Mouse (Mus musculus) midbrain, embryonic 15.5 days (tissue): Measurements from ENCODE around the gene Eed. TPM values are rescaled to one million over a fixed set of nuclear protein-coding genes. Genes with fewer than 3 reads are reported as not detected.

ENCODE experiments used
- ATAC-seq: fragments of 200-750 bp; cut with Nextera tagmentation; replicated peaks from 2 replicates; pipeline ENCODE4 v1.8.0; 2017; ENCODE audit warnings: moderate TSS enrichment
- H3K27ac ChIP-seq: fragments of 300-500 bp; sonication (generic); 2 replicates; pipeline ENCODE4 v1.5.1; 2015; ENCODE audit warnings: mild to moderate bottlenecking, inconsistent platforms
- H3K27me3 ChIP-seq: fragments of 300-500 bp; sonication (generic); replicated peaks from 2 replicates; pipeline ENCODE4 v1.6.1; 2015; ENCODE audit warnings: inconsistent platforms
- H3K36me3 ChIP-seq: fragments of 300-500 bp; sonication (generic); replicated peaks from 2 replicates; pipeline ENCODE4 v1.6.1; 2015; ENCODE audit warnings: inconsistent platforms
- H3K4me1 ChIP-seq: fragments of 300-500 bp; sonication (generic); 2 replicates; pipeline ENCODE4 v1.6.1; 2015; ENCODE audit warnings: inconsistent platforms
- H3K4me2 ChIP-seq: fragments of 300-500 bp; sonication (generic); 2 replicates; pipeline ENCODE4 v1.6.1; 2015; ENCODE audit warnings: inconsistent platforms, mild to moderate bottlenecking, moderate library complexity
- H3K4me3 ChIP-seq: fragments of 300-500 bp; sonication (generic); 2 replicates; pipeline ENCODE4 v1.5.1; 2015; ENCODE audit warnings: mild to moderate bottlenecking, inconsistent platforms
- H3K9ac ChIP-seq: fragments of 300-500 bp; sonication (generic); 2 replicates; pipeline ENCODE4 v1.6.1; 2015; ENCODE audit warnings: mild to moderate bottlenecking, inconsistent platforms
- H3K9me3 ChIP-seq: fragments of 300-500 bp; sonication (generic); 2 replicates; pipeline ENCODE4 v1.6.1; 2016; ENCODE audit warnings: inconsistent platforms
- WGBS: fragments of 180-500 bp; shearing (Covaris S2); methylation state at CpG from one replicate; pipeline ENCODE4 v1.1.7; 2015; ENCODE audit warnings: mixed read lengths; 5-methylcytosine and 5-hydroxymethylcytosine counted together
- polyA plus RNA-seq: library from polyadenylated mRNA; unstranded; fragments of >200 nt; fragmentation: Nextera tagmentation; extraction: Ambion mirVana; gene quantifications from 2 replicates; pipeline ENCODE4 v1.2.1, GENCODE M21; 2015

Gene Eed
- polyA plus RNA-seq, 1 experiment from 2014 or later, result 33.0 TPM

DNA sequence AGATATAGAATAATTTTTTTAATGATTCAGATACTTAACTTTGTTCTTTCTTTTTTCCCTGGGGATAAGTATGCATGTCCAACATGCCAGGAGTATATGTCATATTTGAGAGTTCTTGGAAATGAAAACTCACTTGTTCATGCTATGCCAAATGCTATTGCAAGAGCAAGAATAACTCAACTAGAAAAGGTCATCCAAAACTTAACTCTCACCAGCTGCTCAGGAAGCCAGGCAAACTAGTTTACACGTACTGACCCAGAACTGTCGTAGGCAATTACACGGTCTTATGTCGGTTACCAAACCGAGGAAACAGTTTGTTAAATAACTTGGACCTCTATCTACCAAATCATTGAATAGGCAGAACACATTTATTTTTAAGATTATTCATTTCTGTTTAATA, 64.1 kb downstream of the Eed start:
- H3K4me2 ChIP-seq, result no peak overlapping the region
- H3K27me3 ChIP-seq, result no peaks in the 10 kb centered on the region
- H3K4me1 ChIP-seq, result no peaks in the 10 kb centered on the region
- H3K9me3 ChIP-seq, result no peaks in the 10 kb centered on the region
- H3K36me3 ChIP-seq, result 0 out of 2 replicates have a peak, but pooled peaks cover 5% of the 10 kb centered on the region
- ATAC-seq, result no peak
- no peak overlapping the region for H3K4me3 ChIP-seq
- no peak overlapping the region for H3K27ac ChIP-seq
- WGBS, result 75% methylated on average over 5 of the region's 5 CpGs
- H3K9ac ChIP-seq, result no peak overlapping the region

DNA sequence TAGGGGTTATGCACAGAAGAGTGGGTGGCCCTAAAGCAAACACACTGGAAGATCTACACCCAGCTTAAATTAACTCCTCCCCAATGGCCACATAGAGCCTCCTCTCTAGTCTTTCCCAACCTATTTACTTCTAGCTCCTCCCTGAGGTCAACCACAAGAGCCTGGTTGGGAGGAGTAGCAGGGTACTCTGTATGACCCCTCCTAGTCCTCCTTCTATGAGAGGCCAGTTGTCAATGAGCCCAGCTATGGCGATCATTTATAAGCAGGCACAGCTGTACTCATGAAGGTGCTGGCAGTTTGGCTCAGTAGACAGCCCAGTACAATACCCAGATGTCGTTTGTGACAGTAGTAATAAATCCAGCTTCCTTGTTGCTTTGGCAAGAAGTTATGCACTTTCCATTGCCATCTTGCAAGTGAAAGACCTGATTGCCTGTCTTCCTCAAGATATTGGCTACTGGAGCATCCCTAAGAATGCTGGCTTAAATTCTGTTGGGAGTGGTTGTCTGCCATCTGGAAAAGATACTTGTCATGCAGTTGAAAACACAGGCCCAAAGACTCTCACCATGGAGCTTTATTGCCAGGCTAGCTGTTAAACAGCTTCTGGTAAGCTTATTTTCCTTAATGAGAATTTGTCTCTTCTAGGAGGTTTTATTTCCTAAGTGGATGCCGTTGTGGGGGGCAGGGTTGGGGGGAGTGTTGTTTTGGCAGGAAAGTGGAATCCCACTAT, 67.2 kb downstream of the Eed start:
- H3K27me3 ChIP-seq, result no peaks in the 10 kb centered on the region
- H3K4me1 ChIP-seq, result no peaks in the 10 kb centered on the region
- H3K9me3 ChIP-seq, result no peaks in the 10 kb centered on the region
- WGBS, result 96% methylated on average over 3 of the region's 3 CpGs
- no peak overlapping the region for H3K4me3 ChIP-seq
- 0 out of 2 replicates have a peak, but pooled peaks cover 5% of the 10 kb centered on the region for H3K36me3 ChIP-seq
- ATAC-seq, result 0 out of 2 replicates have a peak, but pooled peaks have one; percentile 17
- H3K4me2 ChIP-seq, result no peak overlapping the region
- no peak overlapping the region for H3K27ac ChIP-seq
- no peak overlapping the region for H3K9ac ChIP-seq

GRCm38 (mm10) chr7:89912356-89912755, 68.4 kb downstream of the Eed start:
- no peak overlapping the region for H3K4me2 ChIP-seq
- no peaks in the 10 kb centered on the region for H3K9me3 ChIP-seq
- H3K36me3 ChIP-seq, result 0 out of 2 replicates have a peak, but pooled peaks cover 2% of the 10 kb centered on the region
- 95% methylated on average over 3 of the region's 3 CpGs for WGBS
- no peaks in the 10 kb centered on the region for H3K4me1 ChIP-seq
- ATAC-seq, result no peak
- no peak overlapping the region for H3K27ac ChIP-seq
- H3K9ac ChIP-seq, result no peak overlapping the region
- H3K4me3 ChIP-seq, result no peak overlapping the region
- no peaks in the 10 kb centered on the region for H3K27me3 ChIP-seq

GRCm38 (mm10) chr7:89909711-89910110, 71.1 kb downstream of the Eed start:
- H3K4me3 ChIP-seq, result no peak overlapping the region
- 89% methylated on average over 4 of the region's 4 CpGs for WGBS
- no peak for ATAC-seq
- no peaks in the 10 kb centered on the region for H3K4me1 ChIP-seq
- H3K4me2 ChIP-seq, result no peak overlapping the region
- H3K27ac ChIP-seq, result no peak overlapping the region
- no peaks in the 10 kb centered on the region for H3K27me3 ChIP-seq
- H3K36me3 ChIP-seq, result no peaks in the 10 kb centered on the region
- no peaks in the 10 kb centered on the region for H3K9me3 ChIP-seq
- H3K9ac ChIP-seq, result no peak overlapping the region

DNA sequence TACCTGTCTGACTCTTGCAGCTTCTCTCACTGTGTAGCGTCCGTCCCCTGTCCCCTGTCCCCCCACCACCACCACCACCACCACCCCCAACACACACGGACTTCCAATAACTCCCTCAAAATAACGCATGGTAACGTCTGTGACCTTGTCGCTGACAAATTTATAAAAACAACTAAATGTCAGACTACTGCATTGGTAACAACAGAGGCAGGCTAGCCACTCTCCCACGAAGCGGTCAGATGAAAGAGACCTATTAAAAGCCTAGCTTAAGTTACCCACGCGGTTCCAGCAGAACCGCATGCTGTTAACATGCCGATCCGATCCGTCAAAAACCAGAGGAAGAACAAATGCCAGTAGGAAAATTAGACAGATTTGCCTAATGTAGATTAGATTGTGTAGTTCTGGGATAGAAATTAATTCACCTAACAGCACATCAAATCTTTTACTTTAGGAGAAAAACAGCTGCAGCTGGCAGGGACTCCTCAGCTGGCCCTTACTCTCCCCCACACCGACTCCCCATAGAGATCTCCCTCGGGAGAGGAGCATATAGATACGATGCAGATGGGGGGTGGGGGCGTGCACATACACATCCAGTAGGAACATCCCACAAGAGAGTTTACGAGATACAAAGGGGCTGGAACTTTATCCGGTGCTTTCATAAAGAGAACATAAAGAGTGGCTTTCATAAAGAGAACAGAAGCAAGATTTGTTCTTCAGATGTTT, 71.7 kb downstream of the Eed start:
- no peak overlapping the region for H3K9ac ChIP-seq
- no peak overlapping the region for H3K4me3 ChIP-seq
- ATAC-seq, result no peak
- H3K4me1 ChIP-seq, result no peaks in the 10 kb centered on the region
- H3K27me3 ChIP-seq, result no peaks in the 10 kb centered on the region
- WGBS, result 82% methylated on average over 20 of the region's 20 CpGs
- no peak overlapping the region for H3K27ac ChIP-seq
- H3K36me3 ChIP-seq, result no peaks in the 10 kb centered on the region
- H3K9me3 ChIP-seq, result no peaks in the 10 kb centered on the region
- no peak overlapping the region for H3K4me2 ChIP-seq

GRCm38 (mm10) chr7:89908421-89908820, 72.4 kb downstream of the Eed start:
- Histone ChIP-seq H3K36me3 (no peaks in the 10 kb centered on the region), H3K9me3 (no peaks in the 10 kb centered on the region), H3K27me3 (no peaks in the 10 kb centered on the region), H3K9ac (no peak overlapping the region), H3K4me1 (peaks cover 6% of the 10 kb centered on the region), H3K4me2 (no peak overlapping the region), H3K4me3 (no peak overlapping the region), H3K27ac (no peak overlapping the region)
- ATAC-seq, result no peak
- WGBS, result 68% methylated on average over 7 of the region's 7 CpGs

DNA sequence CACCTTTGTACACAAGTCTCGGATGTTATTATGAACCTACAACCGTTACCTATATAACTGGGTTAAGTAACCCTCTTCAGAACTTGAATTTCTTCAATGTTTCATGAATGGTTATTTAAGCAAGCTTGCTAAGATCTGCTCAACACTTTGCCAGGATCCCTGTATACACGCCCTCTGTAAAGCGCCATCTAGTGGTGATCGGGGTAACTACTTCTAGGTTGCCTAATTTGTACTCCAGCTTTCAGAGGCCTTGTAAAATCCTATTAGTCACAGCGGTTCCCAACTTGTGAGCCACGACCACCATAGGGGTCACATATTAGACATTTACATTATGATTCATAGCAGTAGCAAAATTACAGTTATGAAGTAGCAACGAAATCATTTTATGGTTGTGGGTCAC, 72.8 kb downstream of the Eed start:
- Histone ChIP-seq H3K9me3 (no peaks in the 10 kb centered on the region), H3K4me3 (no peak overlapping the region), H3K4me2 (no peak overlapping the region), H3K36me3 (no peaks in the 10 kb centered on the region), H3K27ac (no peak overlapping the region), H3K27me3 (no peaks in the 10 kb centered on the region), H3K4me1 (peaks cover 10% of the 10 kb centered on the region), H3K9ac (no peak overlapping the region)
- peak; percentile 55; the same call in 1 of the 2 replicates for ATAC-seq
- WGBS, result 17% methylated on average over 8 of the region's 8 CpGs

Other genes starting within 250 kb of the Eed start
- 1.1 TPM in 2 replicates for gene Ccdc81, start 77.4 kb downstream of the Eed start, polyA plus RNA-seq
- gene Hikeshi, start 39.8 kb downstream of the Eed start, polyA plus RNA-seq, result 111 and 117 TPM in 2 replicates
- gene Picalm, start 149.2 kb upstream of the Eed start, polyA plus RNA-seq, result 38.1 and 39.1 TPM in 2 replicates